Mouse (Mus musculus): ENCODE measurements around the gene Arl15.
"Not testable (repeated sequence)": the region's sequence is repeated elsewhere in the genome, so short reads cannot be mapped to it uniquely, and the experiment has no call there.

The Arl15 gene

DNA sequence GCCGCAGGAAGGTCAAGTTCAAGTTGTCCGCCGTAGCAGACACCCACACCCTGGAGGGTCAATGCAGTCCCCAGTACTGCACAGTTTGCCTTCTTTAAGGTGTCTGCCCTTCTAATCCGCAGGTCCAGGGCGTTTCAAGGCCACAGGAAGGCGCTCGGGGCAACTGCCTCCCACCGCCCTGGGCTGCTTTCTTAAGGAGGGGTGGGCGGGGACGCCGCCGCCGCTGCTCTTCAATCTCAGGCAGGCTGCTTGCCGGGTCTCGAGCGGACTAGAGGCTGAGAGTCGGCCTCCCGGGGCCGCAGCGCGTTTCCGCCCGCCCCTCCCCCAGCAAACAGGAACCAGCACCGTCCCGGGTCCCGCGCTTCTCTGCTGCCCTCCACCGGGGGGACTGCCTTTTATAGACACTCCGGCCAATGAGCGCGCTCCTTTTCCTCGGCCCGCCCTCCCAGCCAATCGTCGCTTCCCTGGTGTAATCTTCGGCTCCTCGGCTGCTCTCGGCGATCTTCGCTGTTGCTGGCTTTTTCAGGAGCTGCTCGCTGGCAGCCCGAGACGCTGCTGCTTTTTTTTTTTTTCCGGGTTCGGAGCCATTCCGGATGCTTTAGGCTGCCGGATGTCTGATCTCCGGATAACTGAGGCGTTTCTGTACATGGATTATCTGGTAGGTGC lies at the start of gene Arl15:
Gene Arl15, plus strand, starts transcription at position 467 of the 666 bp plus-strand sequence.
- peak; percentile 89 to 94 for DNase-seq (ENCODE audit: low read depth in 1 of 2, low spot score in 2 of 2)

DNA sequence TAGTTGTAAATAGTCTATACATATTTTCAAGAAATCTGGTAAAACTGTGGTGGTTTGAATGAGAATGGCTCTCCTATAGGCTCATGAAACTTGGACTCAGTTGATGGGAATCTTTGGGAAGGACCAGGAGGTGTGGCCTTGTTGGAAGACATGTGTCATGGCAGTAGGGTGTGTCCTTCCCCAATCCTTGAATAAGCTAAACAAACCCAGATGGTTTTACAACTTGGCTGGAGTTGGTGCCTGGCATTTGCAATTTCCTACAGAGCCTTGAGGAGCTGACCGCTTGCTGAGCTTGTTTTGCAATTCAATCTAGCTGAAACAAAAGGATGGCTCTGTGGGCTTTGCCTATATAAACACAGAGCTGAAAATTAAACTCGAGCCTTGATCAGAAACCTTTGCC lies 49.0 kb upstream of the Arl15 start:
- DNase-seq (ENCODE audit: low read depth in 1 of 2, low spot score in 2 of 2) = no peak

GRCm38 (mm10) chr13:113750766-113751165 lies 43.5 kb upstream of the Arl15 start:
- no peak for DNase-seq (ENCODE audit: low read depth in 1 of 2, low spot score in 2 of 2)

- no peak for DNase-seq (ENCODE audit: low read depth in 1 of 2, low spot score in 2 of 2)
Measured at GRCm38 (mm10) chr13:113754731-113755689, 39.3 kb upstream of the Arl15 start.

- DNase-seq (ENCODE audit: low read depth in 1 of 2, low spot score in 2 of 2) = no peak
Measured at GRCm38 (mm10) chr13:113755779-113756178, 38.5 kb upstream of the Arl15 start.

GRCm38 (mm10) chr13:113761717-113762116 lies 32.6 kb upstream of the Arl15 start:
- DNase-seq (ENCODE audit: low read depth in 1 of 2, low spot score in 2 of 2) = no peak

DNA sequence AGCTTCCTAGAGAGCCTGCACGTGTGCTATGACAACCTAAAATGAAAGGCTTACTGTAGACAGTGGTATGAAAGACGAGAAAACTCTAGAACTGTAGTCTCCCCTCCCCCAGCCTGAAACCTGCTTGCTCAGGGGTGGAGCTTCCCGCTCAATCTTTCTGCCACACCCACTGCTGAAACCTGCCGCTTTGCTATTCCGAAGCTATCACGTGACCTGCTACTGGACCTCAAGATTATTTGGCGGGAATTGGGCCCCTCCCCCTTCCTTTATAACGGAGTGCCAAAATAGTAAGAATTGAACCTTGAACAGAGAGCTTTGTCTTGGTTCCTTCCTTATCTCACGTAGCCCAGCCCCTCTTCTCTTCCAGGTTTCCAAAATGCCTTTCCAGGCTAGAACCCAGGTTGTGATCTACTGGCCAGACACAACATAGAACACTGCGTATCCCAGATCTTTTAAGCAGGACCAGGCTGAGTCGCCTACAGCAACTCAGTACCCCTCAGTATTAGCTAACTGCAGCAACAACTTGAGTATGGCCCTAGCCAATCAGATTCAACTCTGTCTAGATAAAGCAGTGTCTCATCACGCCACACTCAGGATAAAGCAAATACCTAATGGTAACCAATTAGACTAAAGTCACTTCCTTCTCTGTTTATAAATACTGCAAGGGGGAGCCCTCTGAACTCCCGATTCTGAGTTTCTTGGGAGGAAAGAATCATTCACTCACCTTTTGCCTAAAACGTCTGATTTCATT lies 31.4 kb upstream of the Arl15 start:
- DNase-seq (ENCODE audit: low read depth in 1 of 2, low spot score in 2 of 2) = no peak

- no peak for DNase-seq (ENCODE audit: low read depth in 1 of 2, low spot score in 2 of 2)
Measured at GRCm38 (mm10) chr13:113765411-113765810, 28.9 kb upstream of the Arl15 start.

DNA sequence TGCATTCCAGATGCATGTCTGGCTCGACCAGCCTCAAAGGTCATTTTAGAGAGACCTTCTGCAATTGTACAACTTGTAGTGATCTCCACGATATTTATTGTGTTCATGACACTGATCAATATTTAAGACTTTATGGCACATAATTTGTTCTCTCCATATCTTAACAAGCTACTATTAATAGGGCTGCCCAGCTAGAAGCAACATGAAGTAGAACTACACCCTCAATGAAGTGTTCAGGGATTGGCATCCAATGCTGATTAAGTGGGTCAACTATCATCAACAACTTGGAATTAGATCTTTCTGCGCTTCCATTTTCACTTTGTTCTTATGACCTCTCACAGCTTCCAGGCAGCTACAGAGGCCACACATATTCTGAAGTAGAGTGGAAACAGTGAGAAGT lies 24.5 kb upstream of the Arl15 start:
- DNase-seq (ENCODE audit: low read depth in 1 of 2, low spot score in 2 of 2) = no peak

GRCm38 (mm10) chr13:113770340-113770739 lies 24.0 kb upstream of the Arl15 start:
- no peak for DNase-seq (ENCODE audit: low read depth in 1 of 2, low spot score in 2 of 2)

DNA sequence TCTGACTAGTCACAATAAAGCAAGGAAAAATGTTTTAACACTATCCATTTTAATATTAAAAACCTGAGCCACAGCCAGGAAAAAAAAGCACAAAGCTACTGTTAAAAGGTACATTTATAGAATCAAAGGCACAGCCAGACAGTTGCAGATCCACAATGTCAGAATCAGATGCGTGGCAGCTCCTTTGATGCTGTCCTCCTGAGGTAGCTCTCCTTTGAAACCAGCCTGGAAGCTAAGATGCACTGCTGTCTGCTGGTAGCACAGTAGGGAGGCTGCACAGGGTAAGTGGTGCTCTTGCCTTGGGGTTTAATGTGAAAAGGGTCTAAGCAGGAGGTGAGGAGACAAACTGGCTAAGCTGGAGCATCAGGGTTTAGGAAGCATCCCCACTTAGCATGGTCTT lies 23.0 kb upstream of the Arl15 start:
- no peak for DNase-seq (ENCODE audit: low read depth in 1 of 2, low spot score in 2 of 2)

- no peak for DNase-seq (ENCODE audit: low read depth in 1 of 2, low spot score in 2 of 2)
Measured at GRCm38 (mm10) chr13:113774799-113775198, 19.5 kb upstream of the Arl15 start.

DNA sequence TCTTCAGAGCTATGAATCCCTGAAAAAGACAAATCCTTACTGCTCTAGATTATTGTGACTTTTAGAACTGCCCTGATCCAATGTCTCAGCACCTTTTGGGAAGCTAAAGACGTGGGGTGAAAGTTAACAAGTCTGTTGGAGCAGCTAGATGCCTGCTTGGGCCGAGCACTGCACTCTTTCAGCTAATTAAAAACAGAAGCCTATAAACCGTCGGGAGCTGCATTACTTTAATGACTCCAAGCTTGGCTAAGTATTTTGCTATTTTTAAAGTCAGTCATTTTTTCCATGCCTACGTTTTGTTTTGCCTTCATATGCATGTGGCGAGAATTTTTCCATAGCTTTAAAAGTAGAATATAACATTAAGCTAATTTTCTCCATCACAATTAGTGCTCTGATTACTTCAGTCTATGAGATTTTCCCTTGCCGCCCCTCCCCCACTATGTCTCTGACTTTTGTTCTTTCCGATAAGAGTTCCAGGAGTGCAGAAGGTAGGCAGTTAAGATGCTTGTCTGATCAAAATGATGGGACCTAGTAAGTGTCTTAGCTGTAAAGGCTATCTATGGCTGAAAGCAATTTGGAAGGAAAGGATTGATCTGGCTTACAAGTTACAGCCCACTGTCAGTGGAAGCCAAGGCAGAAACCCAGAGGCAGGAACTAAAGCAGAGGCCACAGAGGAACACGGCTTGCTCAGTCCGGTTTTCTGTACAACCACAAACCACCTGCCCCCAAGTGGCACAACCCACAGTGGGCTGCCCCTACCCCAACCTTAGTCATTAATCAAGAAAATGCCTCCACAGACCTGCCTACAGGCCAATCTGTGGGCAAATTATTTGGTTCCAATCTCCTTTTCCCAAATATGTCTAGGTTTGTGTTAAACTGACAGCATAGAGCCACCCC lies 18.8 kb upstream of the Arl15 start:
- DNase-seq (ENCODE audit: low read depth in 1 of 2, low spot score in 2 of 2) = no peak

DNA sequence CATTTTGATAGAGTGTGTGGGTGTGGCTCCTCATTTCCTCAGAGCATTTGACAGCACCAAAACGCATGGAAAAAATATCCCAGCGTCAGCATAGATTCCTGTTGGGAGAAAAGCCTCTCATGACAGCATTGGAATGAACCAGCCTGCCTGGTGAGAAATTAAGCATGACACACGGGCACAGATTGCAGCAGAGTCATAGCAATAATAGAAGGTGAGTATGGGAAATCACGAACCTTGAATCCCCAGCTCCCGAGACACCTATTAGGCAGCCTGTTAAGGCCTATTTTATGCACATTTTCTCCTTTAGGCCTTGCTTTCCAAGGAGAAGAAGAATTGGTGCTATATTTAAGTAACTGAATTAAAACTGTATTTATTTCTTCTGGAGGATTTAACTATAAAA lies 8.5 kb upstream of the Arl15 start:
- no peak for DNase-seq (ENCODE audit: low read depth in 1 of 2, low spot score in 2 of 2)

DNA sequence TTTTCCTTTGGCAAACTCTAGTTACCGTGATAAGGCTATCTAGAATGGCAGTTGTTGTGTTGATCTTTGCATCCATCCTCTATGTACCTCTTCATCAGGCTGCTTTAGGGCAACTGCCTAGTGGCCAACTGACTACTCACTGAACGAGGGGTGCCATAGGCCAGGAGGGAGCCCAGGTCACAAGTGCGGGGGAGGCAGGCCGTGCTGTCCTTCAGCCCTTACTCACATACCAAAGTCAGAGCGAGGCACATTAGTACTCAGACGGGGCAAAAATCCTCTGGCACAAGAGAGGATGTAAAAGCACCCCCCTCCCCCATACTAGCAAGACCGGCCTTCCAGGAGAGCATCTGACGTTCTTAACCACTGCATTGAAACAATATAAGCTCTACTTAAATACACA lies 7.2 kb upstream of the Arl15 start:
- no peak for DNase-seq (ENCODE audit: low read depth in 1 of 2, low spot score in 2 of 2)

DNA sequence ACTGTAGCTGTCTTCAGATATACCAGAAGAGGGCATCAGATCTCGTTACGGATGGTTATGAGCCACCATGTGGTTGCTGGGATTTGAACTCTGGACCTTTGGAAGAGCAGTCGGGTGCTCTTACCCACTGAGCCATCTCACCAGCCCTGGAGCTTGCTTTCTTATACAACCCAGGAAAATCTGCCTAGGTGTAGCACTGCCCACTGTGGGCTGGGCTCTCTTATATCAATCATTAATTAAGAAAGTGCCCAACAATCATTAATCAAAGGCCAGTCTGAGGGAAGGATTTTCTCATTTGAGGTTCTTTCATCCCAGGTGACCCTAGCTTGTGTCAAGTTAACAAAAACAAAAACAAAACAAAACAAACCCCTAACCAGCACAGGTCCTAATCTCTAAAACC lies 4.3 kb upstream of the Arl15 start:
- not testable (repeated sequence) for DNase-seq (ENCODE audit: low read depth in 1 of 2, low spot score in 2 of 2)

DNA sequence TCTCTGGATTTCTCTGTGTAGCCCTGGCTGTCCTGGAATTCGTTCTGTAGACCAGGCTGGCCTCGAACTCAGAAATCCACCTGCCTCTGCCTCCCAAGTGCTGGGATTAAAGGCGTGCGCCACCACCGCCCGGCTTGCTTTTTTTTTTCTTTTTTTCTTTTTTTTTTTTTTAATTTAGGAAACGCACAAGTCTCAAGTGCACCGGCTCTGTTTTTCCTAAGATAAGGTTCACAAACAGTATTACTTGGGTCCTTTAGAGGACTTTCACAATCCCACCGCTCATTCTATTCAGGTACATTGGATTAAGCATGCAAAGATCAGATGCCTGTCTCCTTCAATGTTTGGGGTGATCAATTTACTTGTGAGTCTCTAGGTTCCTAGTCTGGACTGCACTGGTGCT lies 668 bp upstream of the Arl15 start:
- DNase-seq (ENCODE audit: low read depth in 1 of 2, low spot score in 2 of 2) = no peak

DNA sequence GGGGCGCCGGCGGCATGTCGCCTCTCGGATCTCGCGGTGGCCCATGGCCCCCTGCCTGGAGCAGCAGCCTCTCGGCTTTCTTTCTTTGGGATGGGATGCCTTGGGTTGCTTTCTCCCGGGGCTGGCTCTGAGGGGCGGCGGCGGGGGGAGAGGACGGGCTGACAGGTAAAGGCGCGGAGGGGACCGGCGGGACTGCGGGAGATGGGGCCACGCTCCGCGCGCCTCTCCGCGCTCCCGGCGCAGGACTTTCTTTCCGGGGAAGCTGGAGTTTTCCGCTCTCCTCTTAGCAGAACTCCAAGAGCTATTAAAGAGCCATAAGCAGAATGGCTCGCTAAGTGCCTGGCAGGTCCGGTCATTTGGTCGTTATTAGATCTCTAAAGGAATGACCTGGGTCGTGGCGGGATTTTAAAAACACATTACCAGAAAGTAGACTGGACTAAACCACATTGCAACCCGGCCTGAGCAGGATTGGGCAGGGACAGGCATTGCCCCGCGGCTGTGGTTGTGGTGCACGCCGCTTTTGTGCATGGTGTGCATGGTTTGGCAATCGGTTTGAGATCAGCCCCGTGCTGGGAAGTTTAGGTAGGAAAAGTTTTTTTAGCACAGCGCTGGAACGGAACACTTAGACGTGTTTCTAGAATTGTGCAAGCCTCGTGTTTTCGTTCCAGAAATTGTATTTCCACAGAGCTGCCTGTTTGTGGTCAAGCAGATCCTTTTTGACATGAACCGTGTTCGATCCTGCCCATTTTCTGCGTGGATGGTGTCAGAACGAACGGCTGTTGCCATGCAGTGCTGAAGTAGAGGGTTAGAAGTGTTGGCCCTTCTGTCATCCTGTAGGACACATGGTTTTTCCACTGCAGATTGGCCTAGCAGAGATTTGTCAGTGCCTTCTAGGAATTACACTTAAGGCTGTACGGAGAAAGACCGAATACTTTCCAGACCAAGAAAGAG lies 675 bp downstream of the Arl15 start:
- DNase-seq (ENCODE audit: low read depth in 1 of 2, low spot score in 2 of 2) = peak; percentile 11 to 31

DNA sequence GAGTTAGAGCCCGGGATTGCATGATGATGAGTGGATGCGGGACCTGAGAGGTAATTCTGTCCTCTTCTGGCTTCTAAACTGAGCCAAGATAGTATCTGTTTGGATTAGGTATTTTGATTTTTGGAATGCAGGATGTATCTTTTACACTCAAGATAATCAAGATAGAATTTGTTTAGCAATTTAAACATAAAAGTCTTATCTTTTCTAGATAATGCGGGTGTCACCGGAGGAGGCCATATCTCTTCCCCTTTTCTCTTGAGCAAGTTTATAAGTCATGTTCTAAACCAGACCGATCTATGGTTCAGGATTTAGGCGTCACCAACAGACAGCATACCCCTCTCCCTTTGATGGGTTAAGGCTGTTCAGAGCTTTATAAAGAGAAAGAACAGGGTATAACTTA lies 3.1 kb downstream of the Arl15 start:
- DNase-seq (ENCODE audit: low read depth in 1 of 2, low spot score in 2 of 2) = no peak

GRCm38 (mm10) chr13:113799361-113799760 lies 5.1 kb downstream of the Arl15 start:
- DNase-seq (ENCODE audit: low read depth in 1 of 2, low spot score in 2 of 2) = no peak

All from monocyte, adult 2 months (primary cell).